Mouse (Mus musculus) cerebellum, adult 2 months (tissue): ENCODE results near the gene 2310003L06Rik.

Experiments used
- CTCF ChIP-seq: fragments of 200-500 bp; IDR thresholded peaks from 2 replicates; pipeline ENCODE4 v1.5.1; 2011; ENCODE audit warnings: low read depth, mild to moderate bottlenecking, control low read depth, low read length, moderate library complexity, borderline replicate concordance; ENCODE audit not compliant: insufficient read depth
- POLR2A ChIP-seq: fragments of 200-500 bp; IDR thresholded peaks from 2 replicates; pipeline ENCODE4 v1.6.1; 2011; ENCODE audit warnings: low read length, control low read depth, borderline replicate concordance; ENCODE audit not compliant: insufficient read depth

GRCm38 (mm10) chr5:88002249-88002648 is 33.0 kb downstream of the 2310003L06Rik start, which contains the start of gene Smr3a:
- TF ChIP-seq POLR2A (no peak), CTCF (no peak)
